Mouse (Mus musculus) ES-Bruce4 (cell line): ENCODE data around the gene Syn1. TPM values are rescaled to one million over a fixed set of nuclear protein-coding genes. Genes with fewer than 3 reads are reported as not detected.
A peak's percentile ranks its signal among the peaks of the same experiment; 100 is the strongest.

Source experiments
- H3K27ac ChIP-seq: 2 replicates; pipeline ENCODE4 v1.5.1; 2012; ENCODE audit warnings: low read length, inconsistent platforms; ENCODE audit not compliant: insufficient read depth
- H3K27me3 ChIP-seq: 2 replicates; pipeline ENCODE4 v1.6.1; 2012; ENCODE audit warnings: mild to moderate bottlenecking, low read length, inconsistent platforms; ENCODE audit not compliant: control insufficient read depth, poor library complexity, insufficient read depth, severe bottlenecking
- H3K36me3 ChIP-seq: 2 replicates; pipeline ENCODE4 v1.6.1; 2012; ENCODE audit warnings: inconsistent platforms, mild to moderate bottlenecking, low read length, moderate library complexity; ENCODE audit not compliant: control insufficient read depth, poor library complexity, insufficient read depth, severe bottlenecking
- H3K4me1 ChIP-seq: one replicate; pipeline ENCODE4 v1.8.1; 2011; ENCODE audit warnings: low read length; ENCODE audit not compliant: control insufficient read depth, insufficient read depth
- H3K4me3 ChIP-seq: 2 replicates; pipeline ENCODE4 v1.5.1; 2011; ENCODE audit warnings: low read depth, mild to moderate bottlenecking, low read length
- H3K9ac ChIP-seq: 2 replicates; pipeline ENCODE4 v1.6.1; 2012; ENCODE audit warnings: low read depth, mild to moderate bottlenecking, inconsistent platforms; ENCODE audit not compliant: poor library complexity, severe bottlenecking
- H3K9me3 ChIP-seq: replicated peaks from 2 replicates; pipeline ENCODE4 v1.6.1; 2012; ENCODE audit warnings: mild to moderate bottlenecking, low read length, inconsistent platforms; ENCODE audit not compliant: control insufficient read depth, poor library complexity, insufficient read depth, severe bottlenecking
- CTCF ChIP-seq: IDR thresholded peaks from one replicate; pipeline ENCODE4 v1.8.1; 2011; ENCODE audit warnings: low read depth, low read length
- EP300 ChIP-seq: IDR thresholded peaks from 2 replicates; pipeline ENCODE4 v1.6.1; 2011; ENCODE audit warnings: low read depth, low read length; ENCODE audit not compliant: insufficient read depth
- POLR2A ChIP-seq: IDR thresholded peaks from one replicate; pipeline ENCODE4 v1.8.1; 2011; ENCODE audit warnings: low read length; ENCODE audit not compliant: insufficient read depth
- polyA plus RNA-seq: library from polyadenylated mRNA; stranded (reverse); fragments of >200 nt; gene quantifications from 2 replicates; pipeline ENCODE4 v1.2.4, GENCODE M21; 2011; ENCODE audit warnings: low read depth; ENCODE audit not compliant: missing spikeins, insufficient read depth, insufficient read length

Syn1 gene
- polyA plus RNA-seq, 1 experiment = 4.9 TPM

DNA sequence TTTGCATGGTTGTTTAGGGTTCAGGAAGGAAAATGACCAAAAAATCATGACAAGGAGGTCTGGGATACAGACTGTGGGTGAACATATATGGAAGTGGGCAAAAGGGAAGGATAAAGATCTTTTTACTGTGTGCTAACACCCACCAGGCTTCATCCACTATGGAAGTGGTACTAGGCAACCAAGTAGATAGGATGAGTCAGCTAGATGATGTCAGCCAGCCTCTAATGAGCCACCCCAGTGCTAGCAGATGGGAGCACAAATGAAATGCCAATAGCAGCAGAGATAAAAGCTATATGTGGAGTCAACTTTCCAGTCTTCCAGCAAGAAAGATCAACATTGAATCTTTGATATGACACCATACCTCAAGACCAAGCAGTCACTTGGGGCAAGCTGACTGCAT, 5.7 kb downstream of the Syn1 start:
- H3K27ac ChIP-seq = no peak overlapping the region
- H3K9me3 ChIP-seq = no peaks in the 10 kb centered on the region
- no peaks in the 10 kb centered on the region for H3K27me3 ChIP-seq
- TF ChIP-seq POLR2A = no peak
- TF ChIP-seq CTCF = no peak
- H3K4me1 ChIP-seq = no peaks in the 10 kb centered on the region
- no peaks in the 10 kb centered on the region for H3K36me3 ChIP-seq
- H3K4me3 ChIP-seq = no peak overlapping the region
- H3K9ac ChIP-seq = no peak overlapping the region

GRCm38 (mm10) chrX:20913726-20914125, 7.1 kb downstream of the Syn1 start:
- no peaks in the 10 kb centered on the region for H3K27me3 ChIP-seq
- H3K9me3 ChIP-seq = no peaks in the 10 kb centered on the region
- H3K4me3 ChIP-seq = no peak overlapping the region
- no peak overlapping the region for H3K9ac ChIP-seq
- H3K27ac ChIP-seq = no peak overlapping the region
- no peak for TF ChIP-seq CTCF
- TF ChIP-seq EP300 = no peak
- no peak for TF ChIP-seq POLR2A
- H3K4me1 ChIP-seq = no peaks in the 10 kb centered on the region
- no peaks in the 10 kb centered on the region for H3K36me3 ChIP-seq

GRCm38 (mm10) chrX:20910074-20910473, 10.7 kb downstream of the Syn1 start:
- H3K27ac ChIP-seq = peak overlapping the region; percentile 85
- H3K9me3 ChIP-seq = no peaks in the 10 kb centered on the region
- H3K4me1 ChIP-seq = no peaks in the 10 kb centered on the region
- no peak overlapping the region for H3K9ac ChIP-seq
- H3K36me3 ChIP-seq = no peaks in the 10 kb centered on the region
- H3K27me3 ChIP-seq = no peaks in the 10 kb centered on the region
- no peak for TF ChIP-seq CTCF
- TF ChIP-seq POLR2A = no peak
- peak; percentile 90; the same call in 1 of the 2 replicates for TF ChIP-seq EP300
- H3K4me3 ChIP-seq = no peak overlapping the region

DNA sequence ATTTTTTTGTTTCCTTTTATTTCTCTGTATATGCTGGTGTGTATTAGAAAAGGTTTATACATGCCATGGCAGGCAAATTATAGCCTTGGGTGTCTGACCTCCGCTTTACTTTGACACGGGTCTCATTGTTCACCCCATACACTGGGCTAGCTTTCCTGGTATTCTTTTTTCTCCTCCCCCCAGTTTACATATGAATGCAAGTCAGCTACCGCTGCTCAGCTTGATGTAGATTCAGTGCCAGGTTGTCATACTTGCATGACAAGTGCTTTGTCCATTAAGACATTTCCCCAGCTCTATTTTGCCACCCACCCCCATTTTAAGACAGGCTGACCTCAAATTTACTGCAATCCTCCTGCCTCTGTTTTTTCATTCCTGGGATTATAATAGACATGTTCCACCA, 45.6 kb downstream of the Syn1 start:
- H3K36me3 ChIP-seq = no peaks in the 10 kb centered on the region; the same call in 1 of the 2 replicates
- H3K4me3 ChIP-seq = no peak overlapping the region
- no peaks in the 10 kb centered on the region for H3K27me3 ChIP-seq
- H3K4me1 ChIP-seq = no peaks in the 10 kb centered on the region
- no peak overlapping the region for H3K9ac ChIP-seq
- TF ChIP-seq POLR2A = no peak
- TF ChIP-seq CTCF = no peak
- TF ChIP-seq EP300 = no peak
- no peaks in the 10 kb centered on the region for H3K9me3 ChIP-seq
- H3K27ac ChIP-seq = no peak overlapping the region

- Histone ChIP-seq H3K9me3 (no peaks in the 10 kb centered on the region), H3K9ac (no peak overlapping the region; the same call in 1 of the 2 replicates), H3K27me3 (no peaks in the 10 kb centered on the region), H3K4me3 (no peak overlapping the region), H3K27ac (peak overlapping the region; percentile 98), H3K36me3 (no peaks in the 10 kb centered on the region; the same call in 1 of the 2 replicates), H3K4me1 (peaks cover 2% of the 10 kb centered on the region)
- TF ChIP-seq EP300 = no peak
- no peak for TF ChIP-seq POLR2A
- TF ChIP-seq CTCF = no peak
Measured at GRCm38 (mm10) chrX:20872928-20873500, 47.8 kb downstream of the Syn1 start.

GRCm38 (mm10) chrX:20869962-20870513, 50.8 kb downstream of the Syn1 start, which contains the start of gene Timp1:
Timp1 (plus strand) TSS chrX:20870166.
- Histone ChIP-seq H3K4me3 (peak within 1 kb of the TSS; percentile 77), H3K4me1 (peaks cover 2% of the 10 kb centered on the region), H3K9ac (peak within 1 kb of the TSS; percentile 59), H3K27me3 (no peaks in the 10 kb centered on the region), H3K27ac (peak within 1 kb of the TSS; percentile 52; the same call in 1 of the 2 replicates), H3K36me3 (no peaks in the 10 kb centered on the region; the same call in 1 of the 2 replicates), H3K9me3 (no peaks in the 10 kb centered on the region)
- TF ChIP-seq CTCF = peak; percentile 17
- TF ChIP-seq EP300 = no peak
